Mouse (Mus musculus) Patski (cell line): ENCODE measurements around the gene Dnah6. TPM values are rescaled to one million over a fixed set of nuclear protein-coding genes. Genes with fewer than 3 reads are reported as not detected.

ENCODE experiments used
- ATAC-seq: fragments of 100-300 bp; one replicate; pipeline ENCODE4 v1.8.0; 2021
- CTCF ChIA-PET: fragments of 350-600 bp; sonication (Branson Sonifier 250); formaldehyde crosslinking; loops from one replicate; lab custom pipeline; 2022; ENCODE audit warnings: inconsistent platforms; lab: Charles Lee
- POLR2A ChIA-PET: fragments of 350-600 bp; sonication (Branson Sonifier 250); formaldehyde crosslinking; loops from one replicate; lab custom pipeline; 2022; ENCODE audit warnings: antibody characterized with exemption, inconsistent platforms; lab: Charles Lee
- DNase-seq: peaks from one replicate; pipeline ENCODE4 v3.0.0-alpha.2; 2011; ENCODE audit warnings: low read depth, low spot score
- H3K27me3 ChIP-seq: fragments of 371-371 bp; one replicate; pipeline ENCODE4 v1.5.1; 2021
- CTCF ChIP-seq: fragments of 100-300 bp; IDR thresholded peaks from one replicate; pipeline ENCODE4 v1.5.1; 2021
- in situ Hi-C: fragments of 300-500 bp; cut with MboI; formaldehyde crosslinking; loops from 3 replicates; pipeline ENCODE4 v1.11.1; 2018; ENCODE audit warnings: low pct_unique_long_range_greater_than_20kb, mixed read lengths
- polyA plus RNA-seq: library from polyadenylated mRNA; unstranded; gene quantifications from one replicate; pipeline ENCODE4 v1.2.3, GENCODE M21; 2021

The Dnah6 gene
- polyA plus RNA-seq, 1 experiment from 2014 or later: 0.01 TPM

GRCm38 (mm10) chr6:73045944-73046343, 175.5 kb downstream of the Dnah6 start:
- CTCF ChIA-PET: interaction anchor here (1.0 kb wide), 1 partner anchor 10 kb away, joined by 6 read pairs; no protein-coding TSS in a partner anchor
- in situ Hi-C loops: no loop called here
- ATAC-seq: no peak

GRCm38 (mm10) chr6:73042278-73042677, 179.2 kb downstream of the Dnah6 start:
- POLR2A ChIA-PET: no interaction called here
- DNase-seq (no peak), ATAC-seq (no peak)
- in situ Hi-C loops: no loop called here
- peaks cover 5% of the 10 kb centered on the region for H3K27me3 ChIP-seq
- TF ChIP-seq CTCF: no peak
- CTCF ChIA-PET: interaction anchor here (1.5 kb wide), 1 partner anchor 18 kb away, joined by 3 read pairs; no protein-coding TSS in a partner anchor

More at GRCm38 (mm10) chr6:73045944-73046343, 175.5 kb downstream of the Dnah6 start:
- POLR2A ChIA-PET: no interaction called here
- DNase-seq: no peak
- peaks cover 5% of the 10 kb centered on the region for H3K27me3 ChIP-seq
- no peak for TF ChIP-seq CTCF

- in situ Hi-C loops: no loop called here
- DNase-seq: no peak
- ChIA-PET POLR2A (no interaction called here), CTCF (interaction anchor here (1.4 kb wide), 1 partner anchor 17 kb away, joined by 3 read pairs; no protein-coding TSS in a partner anchor)
- no peak for ATAC-seq
- peaks cover 5% of the 10 kb centered on the region for H3K27me3 ChIP-seq
- TF ChIP-seq CTCF: no peak
Observed at GRCm38 (mm10) chr6:73038291-73038690, 183.2 kb downstream of the Dnah6 start.

GRCm38 (mm10) chr6:73028853-73029252, 192.6 kb downstream of the Dnah6 start:
- POLR2A ChIA-PET: no interaction called here
- no peak for TF ChIP-seq CTCF
- CTCF ChIA-PET: no interaction called here
- in situ Hi-C loops: no loop called here
- no peaks in the 10 kb centered on the region for H3K27me3 ChIP-seq
- ATAC-seq: no peak
- no peak for DNase-seq

GRCm38 (mm10) chr6:73027881-73028280, 193.6 kb downstream of the Dnah6 start:
- ChIA-PET CTCF (interaction anchor here (0.9 kb wide), 1 partner anchor 8 kb away, joined by 3 read pairs; no protein-coding TSS in a partner anchor), POLR2A (no interaction called here)
- ATAC-seq (no peak), DNase-seq (no peak)
- in situ Hi-C loops: no loop called here
- no peaks in the 10 kb centered on the region for H3K27me3 ChIP-seq
- no peak for TF ChIP-seq CTCF

- no peak for DNase-seq
- ChIA-PET CTCF (no interaction called here), POLR2A (no interaction called here)
- in situ Hi-C loops: no loop called here
- no peaks in the 10 kb centered on the region for H3K27me3 ChIP-seq
- ATAC-seq: no peak
- TF ChIP-seq CTCF: no peak
Observed at GRCm38 (mm10) chr6:73026898-73027297, 194.6 kb downstream of the Dnah6 start.

- ChIA-PET POLR2A (no interaction called here), CTCF (interaction anchor here (0.6 to 2.9 kb wide), 8 partner anchors 8 to 133 kb away, joined by 3 to 9 read pairs (median 4); no protein-coding TSS in a partner anchor)
- TF ChIP-seq CTCF: peak; percentile 61
- no peak for ATAC-seq
- in situ Hi-C loops: loop anchor here (25.0 kb wide), 1 partner anchor 383 kb away; no protein-coding TSS in a partner anchor
- H3K27me3 ChIP-seq: peaks cover 6% of the 10 kb centered on the region
- DNase-seq: no peak
Observed at GRCm38 (mm10) chr6:73020061-73020460, 201.4 kb downstream of the Dnah6 start.

- ChIA-PET POLR2A (no interaction called here), CTCF (interaction anchor here (1.0 to 2.9 kb wide), 4 partner anchors 9 to 134 kb away, joined by 3 to 9 read pairs (median 4); no protein-coding TSS in a partner anchor)
- ATAC-seq (no peak), DNase-seq (no peak)
- TF ChIP-seq CTCF: no peak
- peaks cover 6% of the 10 kb centered on the region for H3K27me3 ChIP-seq
- in situ Hi-C loops: loop anchor here (5.0 to 25.0 kb wide), 3 partner anchors 77 to 382 kb away; partner anchors contain the start of gene Dnah6
Observed at GRCm38 (mm10) chr6:73018725-73019280, 202.6 kb downstream of the Dnah6 start.

GRCm38 (mm10) chr6:73014317-73015160, 206.9 kb downstream of the Dnah6 start:
- H3K27me3 ChIP-seq: no peaks in the 10 kb centered on the region
- DNase-seq: peak; percentile 96
- POLR2A ChIA-PET: interaction anchor here (1.4 to 2.0 kb wide), 2 partner anchors 26 to 56 kb away, joined by 3 to 5 read pairs; partner anchors contain the start of gene Tmsb10
- no peak for TF ChIP-seq CTCF
- in situ Hi-C loops: loop anchor here (5.0 to 25.0 kb wide), 3 partner anchors 72 to 377 kb away; partner anchors contain the start of gene Dnah6
- CTCF ChIA-PET: interaction anchor here (0.8 to 1.7 kb wide), 5 partner anchors 9 to 235 kb away, joined by 3 to 4 read pairs (median 3); no protein-coding TSS in a partner anchor
- ATAC-seq: peak; percentile 85

- ChIA-PET CTCF (no interaction called here), POLR2A (interaction anchor here (2.0 kb wide), 1 partner anchor 24 kb away, joined by 5 read pairs; no protein-coding TSS in a partner anchor)
- in situ Hi-C loops: loop anchor here (10.0 to 25.0 kb wide), 2 partner anchors 212 to 376 kb away; partner anchors contain the start of gene Dnah6
- DNase-seq (no peak), ATAC-seq (no peak)
- H3K27me3 ChIP-seq: no peaks in the 10 kb centered on the region
- TF ChIP-seq CTCF: no peak
Observed at GRCm38 (mm10) chr6:73012931-73013330, 208.5 kb downstream of the Dnah6 start.
